Mouse (Mus musculus) stomach, embryonic 14.5 days (tissue): ENCODE data around the gene Atp9a. TPM values are rescaled to one million over a fixed set of nuclear protein-coding genes. Genes with fewer than 3 reads are reported as not detected.

Source experiments
- microRNA-seq: library from miRNA; unstranded; fragments of <30 nt; microRNA quantifications from one replicate; pipeline ENCODE4, GENCODE M21; 2016
- polyA plus RNA-seq: library from polyadenylated mRNA; unstranded; fragments of >200 nt; fragmentation: Nextera tagmentation; extraction: Ambion mirVana; gene quantifications from 2 replicates; pipeline ENCODE4 v1.2.1, GENCODE M21; 2014

Gene Atp9a
- polyA plus RNA-seq, 1 experiment from 2014 or later = 12.6 TPM

Small RNA genes lying within 50 kb of the gene (microRNA-seq; reads per million reads assigned to microRNA genes)
- not detected for gene Mir7004

Other genes starting within 250 kb of the Atp9a start
- 3.0 and 3.5 TPM in 2 replicates for gene Nfatc2, start 140.8 kb downstream of the Atp9a start, polyA plus RNA-seq
- 0.91 and 2.1 TPM in 2 replicates for gene Sall4, start 25.5 kb upstream of the Atp9a start, polyA plus RNA-seq
- gene Zfp64, start 213.2 kb upstream of the Atp9a start, polyA plus RNA-seq = 37.2 and 38.2 TPM in 2 replicates